Mouse (Mus musculus): ENCODE measurements at regions not wholly inside any gene's neighbourhood (a gene's known extent, or its start where the extent isn't known, plus 50 kb on each side); places are given as distances from the start of the nearest gene placed in this dataset.

GRCm38 (mm10) chr14:108334879-108335278 is 579.1 kb downstream of the Slitrk1 start:
- Histone ChIP-seq H3K27ac (no peak overlapping the region), H3K4me1 (replicated peaks; ENCODE audit: insufficient read depth, low read length) (no peaks in the 10 kb centered on the region), H3K4me3 (replicated peaks; ENCODE audit: low read depth, low read length) (no peak overlapping the region), H3K9ac (ENCODE audit: low read depth, low read length) (no peak overlapping the region), H3K27me3 (ENCODE audit: insufficient read depth, low read length) (no peaks in the 10 kb centered on the region), H3K9me3 (replicated peaks; ENCODE audit: low read length) (no peaks in the 10 kb centered on the region), H3K36me3 (ENCODE audit: insufficient read depth, low read length) (no peaks in the 10 kb centered on the region), H3K4me2 (ENCODE audit: low read length) (no peak overlapping the region)
- TF ChIP-seq CTCF (IDR thresholded peaks at IDR 0.05; ENCODE audit: low read depth), result no peak
- 75% methylated on average over 3 of the region's 3 CpGs for WGBS
- ATAC-seq (replicated peaks; ENCODE audit: low FRiP score, low read depth) (no peak), DNase-seq (ENCODE audit: low spot score) (no peak)

DNA sequence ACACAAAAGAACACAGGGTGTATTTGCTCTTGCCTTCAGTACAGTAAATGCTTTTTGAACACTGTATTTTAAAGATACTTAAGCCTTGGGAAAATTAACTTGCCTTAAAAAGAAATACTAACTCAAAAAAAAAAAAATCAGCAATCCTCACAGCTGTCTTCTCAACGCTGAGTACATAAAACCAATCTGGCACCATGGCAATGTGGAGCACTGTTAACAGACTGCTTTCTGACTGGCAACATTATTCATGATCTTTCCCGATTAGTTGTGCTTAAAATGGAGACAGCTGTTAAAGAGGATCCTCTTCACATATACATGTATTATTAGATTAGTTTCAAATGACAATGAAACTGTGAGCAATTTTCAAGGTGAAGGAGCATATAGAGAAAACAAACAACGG is 587.5 kb downstream of the Slitrk1 start:
- ATAC-seq (replicated peaks; ENCODE audit: low FRiP score, low read depth) (no peak), DNase-seq (ENCODE audit: low spot score) (no peak)
- Histone ChIP-seq H3K27me3 (ENCODE audit: insufficient read depth, low read length) (no peaks in the 10 kb centered on the region), H3K4me2 (ENCODE audit: low read length) (no peak overlapping the region), H3K4me1 (replicated peaks; ENCODE audit: insufficient read depth, low read length) (no peaks in the 10 kb centered on the region), H3K9me3 (replicated peaks; ENCODE audit: low read length) (no peaks in the 10 kb centered on the region), H3K36me3 (ENCODE audit: insufficient read depth, low read length) (no peaks in the 10 kb centered on the region), H3K4me3 (replicated peaks; ENCODE audit: low read depth, low read length) (no peak overlapping the region), H3K27ac (no peak overlapping the region), H3K9ac (ENCODE audit: low read depth, low read length) (no peak overlapping the region)
- TF ChIP-seq CTCF (IDR thresholded peaks at IDR 0.05; ENCODE audit: low read depth), result no peak
- WGBS, result 78% methylated on average over 3 of the region's 3 CpGs

GRCm38 (mm10) chr14:108323364-108324037 is 590.5 kb downstream of the Slitrk1 start:
- H3K4me3 ChIP-seq (replicated peaks; ENCODE audit: low read depth, low read length), result no peak overlapping the region
- DNase-seq (ENCODE audit: low spot score) (no peak), ATAC-seq (replicated peaks; ENCODE audit: low FRiP score, low read depth) (no peak)
- no peaks in the 10 kb centered on the region for H3K36me3 ChIP-seq (ENCODE audit: insufficient read depth, low read length)
- no peak overlapping the region for H3K9ac ChIP-seq (ENCODE audit: low read depth, low read length)
- 66% methylated on average over 1 of the region's 1 CpGs for WGBS
- no peak overlapping the region for H3K4me2 ChIP-seq (ENCODE audit: low read length)
- H3K27ac ChIP-seq, result no peak overlapping the region
- H3K9me3 ChIP-seq (replicated peaks; ENCODE audit: low read length), result no peaks in the 10 kb centered on the region
- TF ChIP-seq CTCF (IDR thresholded peaks at IDR 0.05; ENCODE audit: low read depth), result no peak
- no peaks in the 10 kb centered on the region for H3K27me3 ChIP-seq (ENCODE audit: insufficient read depth, low read length)
- no peaks in the 10 kb centered on the region for H3K4me1 ChIP-seq (replicated peaks; ENCODE audit: insufficient read depth, low read length)

DNA sequence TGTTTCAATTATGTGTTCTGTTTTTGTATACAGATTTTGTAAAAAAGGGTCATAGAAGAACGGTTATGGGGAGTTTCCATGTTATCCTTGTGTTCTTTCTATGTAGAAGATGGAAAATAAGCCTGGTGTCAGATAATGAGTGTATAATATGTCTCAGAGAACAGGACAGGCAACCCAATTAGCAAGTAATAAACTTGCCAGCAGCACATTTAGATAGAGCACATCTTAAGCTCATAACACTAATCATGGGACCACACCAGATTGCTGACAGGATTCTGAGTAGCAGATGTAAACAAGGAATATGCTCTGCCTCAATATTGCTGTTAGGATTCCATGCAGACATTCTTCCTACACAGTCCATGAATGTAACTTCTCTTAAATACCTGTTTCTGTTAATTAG is 606.3 kb downstream of the Slitrk1 start:
- H3K4me2 ChIP-seq (ENCODE audit: low read length), result no peak overlapping the region
- DNase-seq (ENCODE audit: low spot score) (no peak), ATAC-seq (replicated peaks; ENCODE audit: low FRiP score, low read depth) (no peak)
- H3K4me3 ChIP-seq (replicated peaks; ENCODE audit: low read depth, low read length), result no peak overlapping the region
- H3K27ac ChIP-seq, result no peak overlapping the region
- H3K4me1 ChIP-seq (replicated peaks; ENCODE audit: insufficient read depth, low read length), result no peaks in the 10 kb centered on the region
- no peaks in the 10 kb centered on the region for H3K27me3 ChIP-seq (ENCODE audit: insufficient read depth, low read length)
- H3K36me3 ChIP-seq (ENCODE audit: insufficient read depth, low read length), result no peaks in the 10 kb centered on the region
- TF ChIP-seq CTCF (IDR thresholded peaks at IDR 0.05; ENCODE audit: low read depth), result no peak
- WGBS, result 77% methylated on average over 1 of the region's 1 CpGs
- H3K9ac ChIP-seq (ENCODE audit: low read depth, low read length), result no peak overlapping the region
- no peaks in the 10 kb centered on the region for H3K9me3 ChIP-seq (replicated peaks; ENCODE audit: low read length)

DNA sequence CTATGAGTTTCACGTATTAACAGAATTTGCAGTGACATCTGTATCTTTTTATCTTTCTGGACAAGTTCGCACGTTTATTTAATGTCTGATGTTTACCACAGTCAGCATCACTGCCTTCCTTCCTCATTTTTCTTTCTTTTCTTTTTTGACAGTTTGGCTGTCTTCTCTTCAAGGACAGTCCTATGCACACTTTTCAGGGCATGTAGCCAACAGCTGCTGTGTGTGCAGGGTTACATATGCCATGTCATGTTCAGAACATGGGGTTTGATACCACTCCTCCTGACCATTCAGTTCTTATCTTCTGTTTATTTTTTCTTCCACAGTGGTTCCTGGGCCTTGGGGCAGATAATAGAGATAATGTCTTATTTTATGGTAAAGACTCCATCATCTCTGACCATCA is 634.3 kb downstream of the Slitrk1 start:
- H3K9ac ChIP-seq (ENCODE audit: low read depth, low read length), result no peak overlapping the region
- H3K4me1 ChIP-seq (replicated peaks; ENCODE audit: insufficient read depth, low read length), result no peaks in the 10 kb centered on the region
- H3K27ac ChIP-seq, result no peak overlapping the region
- no peak for DNase-seq (ENCODE audit: low spot score)
- no peak overlapping the region for H3K4me3 ChIP-seq (replicated peaks; ENCODE audit: low read depth, low read length)
- no peak for TF ChIP-seq CTCF (IDR thresholded peaks at IDR 0.05; ENCODE audit: low read depth)
- 83% methylated on average over 3 of the region's 3 CpGs for WGBS
- H3K9me3 ChIP-seq (replicated peaks; ENCODE audit: low read length), result no peaks in the 10 kb centered on the region
- no peak overlapping the region for H3K4me2 ChIP-seq (ENCODE audit: low read length)
- no peak for ATAC-seq (replicated peaks; ENCODE audit: low FRiP score, low read depth)
- no peaks in the 10 kb centered on the region for H3K27me3 ChIP-seq (ENCODE audit: insufficient read depth, low read length)
- H3K36me3 ChIP-seq (ENCODE audit: insufficient read depth, low read length), result no peaks in the 10 kb centered on the region

GRCm38 (mm10) chr14:108261083-108261482 is 652.9 kb downstream of the Slitrk1 start:
- Histone ChIP-seq H3K4me1 (replicated peaks; ENCODE audit: insufficient read depth, low read length) (no peaks in the 10 kb centered on the region), H3K9me3 (replicated peaks; ENCODE audit: low read length) (no peaks in the 10 kb centered on the region; the same call in 1 of the 2 replicates), H3K9ac (ENCODE audit: low read depth, low read length) (no peak overlapping the region), H3K27me3 (ENCODE audit: insufficient read depth, low read length) (no peaks in the 10 kb centered on the region), H3K27ac (no peak overlapping the region), H3K4me3 (replicated peaks; ENCODE audit: low read depth, low read length) (no peak overlapping the region), H3K4me2 (ENCODE audit: low read length) (no peak overlapping the region), H3K36me3 (ENCODE audit: insufficient read depth, low read length) (no peaks in the 10 kb centered on the region)
- no peak for TF ChIP-seq CTCF (IDR thresholded peaks at IDR 0.05; ENCODE audit: low read depth)
- DNase-seq (ENCODE audit: low spot score) (no peak), ATAC-seq (replicated peaks; ENCODE audit: low FRiP score, low read depth) (no peak)
- 68% methylated on average over 1 of the region's 1 CpGs for WGBS

GRCm38 (mm10) chr14:108247365-108247764 is 666.6 kb downstream of the Slitrk1 start:
- H3K4me2 ChIP-seq (ENCODE audit: low read length), result no peak overlapping the region
- no peak for TF ChIP-seq CTCF (IDR thresholded peaks at IDR 0.05; ENCODE audit: low read depth)
- no peak overlapping the region for H3K9ac ChIP-seq (ENCODE audit: low read depth, low read length)
- WGBS, result 73% methylated on average over 8 of the region's 8 CpGs
- ATAC-seq (replicated peaks; ENCODE audit: low FRiP score, low read depth), result no peak
- H3K27ac ChIP-seq, result no peak overlapping the region
- no peak overlapping the region for H3K4me3 ChIP-seq (replicated peaks; ENCODE audit: low read depth, low read length)
- no peaks in the 10 kb centered on the region for H3K27me3 ChIP-seq (ENCODE audit: insufficient read depth, low read length)
- no peaks in the 10 kb centered on the region for H3K4me1 ChIP-seq (replicated peaks; ENCODE audit: insufficient read depth, low read length)
- H3K9me3 ChIP-seq (replicated peaks; ENCODE audit: low read length), result no peaks in the 10 kb centered on the region
- no peak for DNase-seq (ENCODE audit: low spot score)
- no peaks in the 10 kb centered on the region for H3K36me3 ChIP-seq (ENCODE audit: insufficient read depth, low read length)
